In genomic region chr3:97491904-97492303, GRCm38 (mm10) we compare ENCODE assay signal across 19 mouse cellular contexts.
"Had no signal": no experiment of that assay in that cellular context is flagged by ENCODE, and none has a peak within 500 bp of the region (broad histone marks: within the 10 kb centered on the region; RNA-seq: fewer than 3 reads in every experiment).

No protein-coding gene starts in this region.

- H3K9ac ChIP-seq: liver, embryonic 13.5 days; lung, embryonic 15.5 days; midbrain, embryonic 13.5 days; stomach, embryonic 15.5 days had no signal

- H3K9me3 ChIP-seq: liver, embryonic 13.5 days; lung, embryonic 15.5 days; midbrain, embryonic 10.5 days; midbrain, embryonic 13.5 days; stomach, embryonic 15.5 days had no signal

- H3K4me3 ChIP-seq: liver, embryonic 13.5 days; lung, embryonic 15.5 days; midbrain, embryonic 10.5 days; midbrain, embryonic 13.5 days; myocyte; stomach, embryonic 15.5 days had no signal

- H3K36me3 ChIP-seq: liver, embryonic 13.5 days; lung, embryonic 15.5 days; midbrain, embryonic 10.5 days; midbrain, embryonic 13.5 days; stomach, embryonic 15.5 days had no signal

- H3K27ac ChIP-seq: liver, embryonic 13.5 days; lung, embryonic 15.5 days; midbrain, embryonic 10.5 days; midbrain, embryonic 13.5 days; stomach, embryonic 15.5 days had no signal

- H3K27me3 ChIP-seq: liver, embryonic 13.5 days; lung, embryonic 15.5 days; midbrain, embryonic 13.5 days; stomach, embryonic 15.5 days had no signal

- H3K4me1 ChIP-seq: liver, embryonic 13.5 days; lung, embryonic 15.5 days; midbrain, embryonic 10.5 days; midbrain, embryonic 13.5 days; stomach, embryonic 15.5 days had no signal

- H3K4me2 ChIP-seq: liver, embryonic 13.5 days; lung, embryonic 15.5 days; midbrain, embryonic 13.5 days; stomach, embryonic 15.5 days had no signal

- ATAC-seq: intestine, embryonic 16.5 days; midbrain, embryonic 13.5 days; midbrain, embryonic 16.5 days had no signal

- DNase-seq: kidney, adult 18-20 months; kidney, adult 9 months; kidney, postnatal 14 days; kidney, postnatal 4 days; left cerebral cortex, postnatal 4 days; liver, embryonic 13.5 days; lung, postnatal 10 days; lung, postnatal 4 days; retina, postnatal 1 day; right cerebral cortex, postnatal 25 days; spleen, adult 18-20 months; thymus, postnatal 36 days had no signal
